Mouse (Mus musculus): ENCODE measurements around the gene Prep. TPM values are rescaled to one million over a fixed set of nuclear protein-coding genes. Genes with fewer than 3 reads are reported as not detected.
A peak's percentile ranks its signal among the peaks of the same experiment; 100 is the strongest.
"Not testable (repeated sequence)": the region's sequence is repeated elsewhere in the genome, so short reads cannot be mapped to it uniquely, and the experiment has no call there.

The Prep gene
- polyA plus RNA-seq, 1 experiment from 2014 or later: 22.0 TPM

- no peak for ATAC-seq (ENCODE audit: insufficient number of reproducible peaks, insufficient read depth, low FRiP score, low TSS enrichment, low read depth)
- H3K4me3 ChIP-seq: no peak overlapping the region
- 57% methylated on average over 5 of the region's 5 CpGs for WGBS
Measured at GRCm38 (mm10) chr10:45077353-45077752, 10.3 kb downstream of the Prep start.

GRCm38 (mm10) chr10:45079756-45080155, 12.8 kb downstream of the Prep start:
- ATAC-seq (ENCODE audit: insufficient number of reproducible peaks, insufficient read depth, low FRiP score, low TSS enrichment, low read depth): no peak
- Histone ChIP-seq H3K9me3 (no peaks in the 10 kb centered on the region), H3K27me3 (no peaks in the 10 kb centered on the region), H3K4me2 (no peak overlapping the region), H3K36me3 (peaks cover 6% of the 10 kb centered on the region; the same call in 1 of the 2 replicates), H3K9ac (no peak overlapping the region), H3K4me1 (peaks cover 22% of the 10 kb centered on the region; the same call in 1 of the 2 replicates), H3K4me3 (no peak overlapping the region), H3K27ac (no peak overlapping the region)
- 60% methylated on average over 5 of the region's 5 CpGs for WGBS

More at GRCm38 (mm10) chr10:45077353-45077752, 10.3 kb downstream of the Prep start:
- Histone ChIP-seq H3K36me3 (peaks cover 27% of the 10 kb centered on the region), H3K27me3 (no peaks in the 10 kb centered on the region), H3K4me2 (no peak overlapping the region), H3K4me1 (peaks cover 15% of the 10 kb centered on the region; the same call in 1 of the 2 replicates), H3K27ac (no peak overlapping the region), H3K9ac (no peak overlapping the region), H3K9me3 (no peaks in the 10 kb centered on the region)

GRCm38 (mm10) chr10:45080490-45080889, 13.5 kb downstream of the Prep start:
- Histone ChIP-seq H3K4me3 (no peak overlapping the region), H3K27me3 (no peaks in the 10 kb centered on the region), H3K36me3 (peaks cover 6% of the 10 kb centered on the region; the same call in 1 of the 2 replicates), H3K9me3 (no peaks in the 10 kb centered on the region), H3K27ac (no peak overlapping the region), H3K9ac (no peak overlapping the region), H3K4me2 (no peak overlapping the region), H3K4me1 (peaks cover 24% of the 10 kb centered on the region; the same call in 1 of the 2 replicates)
- 69% methylated on average over 6 of the region's 6 CpGs for WGBS
- ATAC-seq (ENCODE audit: insufficient number of reproducible peaks, insufficient read depth, low FRiP score, low TSS enrichment, low read depth): no peak

- no peak overlapping the region for H3K27ac ChIP-seq
- H3K36me3 ChIP-seq: no peaks in the 10 kb centered on the region; the same call in 1 of the 2 replicates
- H3K4me1 ChIP-seq: peaks cover 24% of the 10 kb centered on the region; the same call in 1 of the 2 replicates
- ATAC-seq (ENCODE audit: insufficient number of reproducible peaks, insufficient read depth, low FRiP score, low TSS enrichment, low read depth): no peak
- WGBS: 54% methylated on average over 2 of the region's 2 CpGs
- no peaks in the 10 kb centered on the region for H3K27me3 ChIP-seq
- no peak overlapping the region for H3K9ac ChIP-seq
- no peak overlapping the region for H3K4me3 ChIP-seq
- H3K4me2 ChIP-seq: no peak overlapping the region
- no peaks in the 10 kb centered on the region for H3K9me3 ChIP-seq
Measured at GRCm38 (mm10) chr10:45082730-45083129, 15.7 kb downstream of the Prep start.

- not testable (repeated sequence) for H3K27ac ChIP-seq; H3K4me2 ChIP-seq; H3K4me3 ChIP-seq; H3K9me3 ChIP-seq; H3K36me3 ChIP-seq; H3K27me3 ChIP-seq; ATAC-seq (ENCODE audit: insufficient number of reproducible peaks, insufficient read depth, low FRiP score, low TSS enrichment, low read depth)
- 47% methylated on average over 7 of the region's 7 CpGs for WGBS
- H3K4me1 ChIP-seq: peaks cover 24% of the 10 kb centered on the region; the same call in 1 of the 2 replicates
- 0 out of 2 replicates have a peak overlapping the region, but pooled peaks have one; percentile 21 for H3K9ac ChIP-seq
Measured at GRCm38 (mm10) chr10:45084002-45084401, 17.0 kb downstream of the Prep start.

- H3K9ac ChIP-seq: 0 out of 2 replicates have a peak overlapping the region, but pooled peaks have one; percentile 21
- ATAC-seq (ENCODE audit: insufficient number of reproducible peaks, insufficient read depth, low FRiP score, low TSS enrichment, low read depth): no peak
- WGBS: 30% methylated on average over 3 of the region's 3 CpGs
Measured at GRCm38 (mm10) chr10:45084471-45084870, 17.5 kb downstream of the Prep start.

GRCm38 (mm10) chr10:45085315-45085714, 18.3 kb downstream of the Prep start:
- no peak overlapping the region for H3K4me2 ChIP-seq
- peaks cover 22% of the 10 kb centered on the region; the same call in 1 of the 2 replicates for H3K4me1 ChIP-seq
- no peak for ATAC-seq (ENCODE audit: insufficient number of reproducible peaks, insufficient read depth, low FRiP score, low TSS enrichment, low read depth)
- H3K9ac ChIP-seq: no peak overlapping the region
- H3K36me3 ChIP-seq: peaks cover 8% of the 10 kb centered on the region
- no peak overlapping the region for H3K4me3 ChIP-seq
- 80% methylated on average over 2 of the region's 2 CpGs for WGBS
- H3K27ac ChIP-seq: no peak overlapping the region
- H3K27me3 ChIP-seq: no peaks in the 10 kb centered on the region
- no peaks in the 10 kb centered on the region for H3K9me3 ChIP-seq

More at GRCm38 (mm10) chr10:45084471-45084870, 17.5 kb downstream of the Prep start:
- H3K4me3 ChIP-seq: no peak overlapping the region
- peaks cover 2% of the 10 kb centered on the region for H3K36me3 ChIP-seq
- no peak overlapping the region for H3K4me2 ChIP-seq
- no peak overlapping the region for H3K27ac ChIP-seq
- no peaks in the 10 kb centered on the region for H3K9me3 ChIP-seq
- H3K27me3 ChIP-seq: no peaks in the 10 kb centered on the region
- peaks cover 25% of the 10 kb centered on the region; the same call in 1 of the 2 replicates for H3K4me1 ChIP-seq

- Histone ChIP-seq H3K4me2 (no peak overlapping the region), H3K4me1 (peaks cover 14% of the 10 kb centered on the region; the same call in 1 of the 2 replicates), H3K9me3 (no peaks in the 10 kb centered on the region), H3K9ac (no peak overlapping the region), H3K27ac (no peak overlapping the region), H3K27me3 (no peaks in the 10 kb centered on the region), H3K4me3 (no peak overlapping the region), H3K36me3 (peaks cover 20% of the 10 kb centered on the region)
- 49% methylated on average over 5 of the region's 5 CpGs for WGBS
- no peak for ATAC-seq (ENCODE audit: insufficient number of reproducible peaks, insufficient read depth, low FRiP score, low TSS enrichment, low read depth)
Measured at GRCm38 (mm10) chr10:45086637-45087036, 19.6 kb downstream of the Prep start.

- no peak overlapping the region for H3K9ac ChIP-seq
- H3K27me3 ChIP-seq: no peaks in the 10 kb centered on the region
- H3K4me1 ChIP-seq: 0 out of 2 replicates have a peak, but pooled peaks cover 4% of the 10 kb centered on the region
- H3K4me2 ChIP-seq: no peak overlapping the region
- no peaks in the 10 kb centered on the region for H3K9me3 ChIP-seq
- ATAC-seq (ENCODE audit: insufficient number of reproducible peaks, insufficient read depth, low FRiP score, low TSS enrichment, low read depth): no peak
- peaks cover 52% of the 10 kb centered on the region for H3K36me3 ChIP-seq
- no peak overlapping the region for H3K4me3 ChIP-seq
- no peak overlapping the region for H3K27ac ChIP-seq
- 71% methylated on average over 8 of the region's 8 CpGs for WGBS
Measured at GRCm38 (mm10) chr10:45091462-45092079, 24.6 kb downstream of the Prep start.

- Histone ChIP-seq H3K27ac (no peak overlapping the region), H3K9me3 (no peaks in the 10 kb centered on the region), H3K27me3 (no peaks in the 10 kb centered on the region), H3K4me1 (0 out of 2 replicates have a peak, but pooled peaks cover 4% of the 10 kb centered on the region), H3K9ac (no peak overlapping the region), H3K36me3 (peaks cover 60% of the 10 kb centered on the region), H3K4me3 (no peak overlapping the region), H3K4me2 (no peak overlapping the region)
- 87% methylated on average over 12 of the region's 12 CpGs for WGBS
- ATAC-seq (ENCODE audit: insufficient number of reproducible peaks, insufficient read depth, low FRiP score, low TSS enrichment, low read depth): no peak
Measured at GRCm38 (mm10) chr10:45092080-45093056, 25.4 kb downstream of the Prep start.

- Histone ChIP-seq H3K36me3 (peaks cover 61% of the 10 kb centered on the region), H3K4me1 (no peaks in the 10 kb centered on the region), H3K27ac (no peak overlapping the region), H3K4me2 (no peak overlapping the region), H3K4me3 (no peak overlapping the region), H3K9me3 (no peaks in the 10 kb centered on the region), H3K9ac (no peak overlapping the region), H3K27me3 (no peaks in the 10 kb centered on the region)
- 93% methylated on average over 2 of the region's 2 CpGs for WGBS
- no peak for ATAC-seq (ENCODE audit: insufficient number of reproducible peaks, insufficient read depth, low FRiP score, low TSS enrichment, low read depth)
Measured at GRCm38 (mm10) chr10:45098751-45099150, 31.7 kb downstream of the Prep start.
